Mouse (Mus musculus) retina, postnatal 1 day (tissue): Measurements from ENCODE around the gene Nfkbib.

Experiments
- DNase-seq: peaks from one replicate; pipeline ENCODE4 v3.0.0-alpha.2; 2012

Gene Nfkbib

GRCm38 (mm10) chr7:28716590-28717281, 50.6 kb downstream of the Nfkbib start, which contains the start of gene Fbxo17:
Gene Fbxo17, plus strand, starts transcription at chr7:28716804.
- peak; percentile 82 for DNase-seq

- DNase-seq, result no peak
These were observed 51.7 kb downstream of the Nfkbib start for GRCm38 (mm10) chr7:28715598-28715997.

- DNase-seq, result no peak
These were observed 52.6 kb downstream of the Nfkbib start for GRCm38 (mm10) chr7:28714667-28715066.

GRCm38 (mm10) chr7:28710962-28711361, 56.4 kb downstream of the Nfkbib start:
- DNase-seq, result no peak

GRCm38 (mm10) chr7:28709454-28709853, 57.9 kb downstream of the Nfkbib start:
- no peak for DNase-seq
